In genomic region chr2:157913204-157913636, GRCm38 (mm10) we compare ENCODE assay signal across 8 mouse cellular contexts. TPM values are rescaled to one million over a fixed set of nuclear protein-coding genes. Genes with fewer than 3 reads are reported as not detected.
DNase-seq lines count a peak whose midpoint lies in the region.

No protein-coding gene starts in this region.

- H3K27me3 ChIP-seq in forebrain, embryonic 10.5 days (ENCODE audit: poor library complexity, severe bottlenecking), result peaks cover 57% of the 10 kb centered on the region

- DNase-seq in A20 (ENCODE audit: low read depth, low spot score), result peak; percentile 88
- DNase-seq in ZHBTc4 (ENCODE audit: low read depth, low spot score), result peak; percentile 93
- peak; percentile 88 for DNase-seq in forebrain, embryonic 10.5 days (ENCODE audit: extremely low spot score, low spot score)
- peak; percentile 91 to 93 for DNase-seq in heart, postnatal 10 days
- peak; percentile 91 for DNase-seq in kidney, postnatal 14 days
- peak; percentile 66 for DNase-seq in lung, postnatal 25 days (ENCODE audit: low spot score)
- DNase-seq in retina, postnatal 1 day, result peak; percentile 89
- DNase-seq in urinary bladder, postnatal 14 days (ENCODE audit: low spot score), result peak; percentile 86

- H3K36me3 ChIP-seq in forebrain, embryonic 10.5 days (replicated peaks), result no peaks in the 10 kb centered on the region

- no peak overlapping the region for H3K4me3 ChIP-seq in forebrain, embryonic 10.5 days

- H3K4me1 ChIP-seq in forebrain, embryonic 10.5 days, result peaks cover 16% of the 10 kb centered on the region

- 1% methylated on average over 16 of the region's 16 CpGs for WGBS in forebrain, embryonic 10.5 days

- intact Hi-C loops in heart, postnatal 10 days (cut with DNase I), result no loop called here

- H3K9me3 ChIP-seq in forebrain, embryonic 10.5 days, result no peaks in the 10 kb centered on the region

- no peak overlapping the region for H3K27ac ChIP-seq in forebrain, embryonic 10.5 days

RNA-seq across cellular contexts. Expression of gene Vstm2l, which starts 1.2 kb away (rescaled TPM):
- 0.10 and 0.11 TPM in 2 replicates for polyA plus RNA-seq in forebrain, embryonic 10.5 days (2016; fragmentation: Nextera tagmentation; extraction: Ambion mirVana)
- under 1 TPM in 1 of 2 experiments, not detected in 1; 0.20 TPM for total RNA-seq in heart, postnatal 10 days (2021)
